Mouse (Mus musculus) brain, adult 2 months (tissue): ENCODE measurements around the gene Ttll6.
A peak's percentile ranks its signal among the peaks of the same experiment; 100 is the strongest.

ENCODE experiments used
- DNase-seq: peaks from one replicate; pipeline ENCODE4 v3.0.0; 2011; ENCODE audit warnings: low read depth, low spot score

Ttll6 gene

DNA sequence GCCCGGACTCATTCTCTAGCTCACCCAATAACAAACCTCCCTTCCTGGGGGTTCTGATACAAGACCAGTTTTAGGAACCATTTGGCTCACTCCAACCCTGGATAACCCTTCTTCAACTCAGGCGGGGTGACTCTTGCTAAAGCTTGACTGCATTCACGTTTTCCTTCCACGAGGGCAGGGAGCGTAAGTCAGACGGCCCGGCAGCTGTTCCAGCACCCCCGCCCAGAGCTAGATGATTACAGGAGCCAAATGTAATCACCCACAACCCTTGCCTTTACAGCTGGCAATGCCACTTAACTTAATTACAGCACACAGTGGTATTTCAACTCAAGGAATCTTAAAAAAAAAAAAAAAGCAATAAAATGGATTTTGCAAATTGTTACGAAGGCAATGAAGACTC is 34.5 kb downstream of the Ttll6 start:
- DNase-seq: no peak

DNA sequence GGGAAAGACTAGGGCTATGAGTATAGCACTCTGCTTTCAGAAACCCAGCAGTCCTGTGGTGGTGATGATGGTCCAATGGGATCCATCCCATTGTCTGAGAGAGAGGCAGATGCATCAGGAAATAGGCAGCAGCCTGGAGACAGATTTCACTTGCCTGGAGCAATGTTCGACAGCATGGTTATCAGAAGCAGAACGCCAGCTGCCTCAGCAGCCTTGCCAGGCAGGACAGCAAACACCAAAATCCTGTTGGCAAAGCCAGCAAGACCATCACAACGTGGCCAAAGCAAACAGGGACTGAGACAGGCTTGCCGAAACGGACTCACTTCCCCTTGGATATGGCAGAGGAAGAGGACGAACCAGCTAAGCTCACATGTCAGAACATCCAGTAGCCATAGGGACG is 35.4 kb downstream of the Ttll6 start:
- no peak for DNase-seq

DNA sequence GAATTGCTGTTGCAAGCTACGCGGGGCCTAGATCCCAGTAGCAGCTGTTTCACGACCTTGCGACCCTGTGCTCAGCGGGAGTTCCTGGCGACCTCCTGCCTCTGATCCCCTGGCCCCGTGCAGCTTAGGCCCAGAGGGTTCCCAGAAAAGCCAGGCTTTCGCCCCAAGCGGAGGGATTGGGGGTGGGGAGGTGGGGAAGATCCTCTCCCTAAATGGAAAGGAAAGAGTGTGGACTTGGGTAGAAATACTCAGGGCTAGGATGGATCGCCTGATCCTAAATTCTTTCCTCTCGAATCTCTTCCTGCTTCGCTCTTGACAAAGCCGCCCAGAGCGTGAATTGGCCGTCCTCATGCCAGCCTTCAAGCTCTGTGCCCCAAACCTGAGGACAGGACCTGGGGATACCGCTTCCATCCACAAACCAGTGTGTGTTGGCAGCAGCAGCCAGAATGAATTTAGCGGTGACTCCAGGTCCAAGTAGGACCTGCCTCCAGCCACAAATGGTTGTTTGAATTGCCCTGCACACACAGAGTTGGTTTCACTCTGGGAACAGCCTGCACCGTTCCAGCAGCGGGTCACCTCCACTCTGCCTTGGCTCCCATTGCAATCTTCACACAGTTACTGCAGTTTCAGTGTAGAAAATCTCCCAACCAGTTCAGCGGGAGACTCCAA is 37.3 kb downstream of the Ttll6 start:
- no peak for DNase-seq

DNA sequence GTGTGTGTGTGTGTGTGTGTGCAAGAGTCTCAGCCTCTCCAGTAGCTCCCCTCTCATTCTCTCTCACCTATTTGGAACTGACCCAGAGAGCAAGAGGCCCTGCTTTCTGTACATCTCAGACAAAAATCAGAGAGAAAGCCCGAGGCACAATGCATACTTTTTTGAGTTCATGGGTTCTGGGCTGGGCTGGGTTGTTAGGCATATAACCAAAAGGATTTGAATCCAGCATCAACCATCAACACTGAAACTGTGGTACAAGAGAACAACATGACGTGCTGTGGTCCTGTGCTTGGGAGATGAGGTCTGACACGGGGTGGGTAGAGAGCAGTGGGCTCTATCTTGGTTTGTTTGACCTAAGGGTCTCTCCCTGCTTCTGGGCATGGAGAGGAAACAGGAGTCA is 38.0 kb downstream of the Ttll6 start:
- DNase-seq: no peak

DNA sequence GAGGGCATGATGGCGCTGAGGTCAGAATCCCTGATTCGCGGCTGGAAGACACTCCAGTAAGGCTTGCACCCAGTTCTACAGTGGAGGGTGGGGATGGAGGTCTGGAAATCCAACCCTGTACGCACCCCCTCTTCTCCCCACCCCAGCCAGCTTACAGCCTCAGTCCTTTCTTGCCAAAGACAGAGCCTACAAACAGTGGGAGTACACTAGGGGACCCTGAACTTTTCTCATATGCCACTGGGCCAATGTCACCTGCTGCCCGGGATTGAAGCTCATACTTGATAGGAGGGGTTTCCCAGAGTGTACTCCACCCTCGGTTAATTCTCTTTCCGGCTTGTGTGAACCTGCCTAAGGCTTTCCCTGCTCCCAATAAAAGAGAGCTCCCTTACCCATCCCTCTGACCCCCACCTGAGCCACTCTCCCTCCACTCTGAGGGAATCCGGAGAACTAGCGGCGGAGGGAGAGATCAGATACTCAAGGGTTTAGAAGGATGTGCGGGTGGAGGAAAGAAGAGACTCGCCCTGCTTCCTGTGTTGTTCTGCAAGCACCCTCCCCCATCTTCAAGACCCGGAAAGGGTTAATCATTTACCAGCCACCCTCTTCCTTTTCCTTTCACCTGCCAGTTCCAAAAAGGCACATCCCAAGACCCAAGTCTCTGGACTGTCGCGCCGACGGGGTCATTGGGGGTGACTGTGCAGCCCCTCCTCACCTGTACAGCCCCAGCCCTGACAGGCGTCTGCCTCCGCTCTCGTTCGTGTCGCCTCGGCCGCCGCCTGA is 39.1 kb downstream of the Ttll6 start:
- no peak for DNase-seq

DNA sequence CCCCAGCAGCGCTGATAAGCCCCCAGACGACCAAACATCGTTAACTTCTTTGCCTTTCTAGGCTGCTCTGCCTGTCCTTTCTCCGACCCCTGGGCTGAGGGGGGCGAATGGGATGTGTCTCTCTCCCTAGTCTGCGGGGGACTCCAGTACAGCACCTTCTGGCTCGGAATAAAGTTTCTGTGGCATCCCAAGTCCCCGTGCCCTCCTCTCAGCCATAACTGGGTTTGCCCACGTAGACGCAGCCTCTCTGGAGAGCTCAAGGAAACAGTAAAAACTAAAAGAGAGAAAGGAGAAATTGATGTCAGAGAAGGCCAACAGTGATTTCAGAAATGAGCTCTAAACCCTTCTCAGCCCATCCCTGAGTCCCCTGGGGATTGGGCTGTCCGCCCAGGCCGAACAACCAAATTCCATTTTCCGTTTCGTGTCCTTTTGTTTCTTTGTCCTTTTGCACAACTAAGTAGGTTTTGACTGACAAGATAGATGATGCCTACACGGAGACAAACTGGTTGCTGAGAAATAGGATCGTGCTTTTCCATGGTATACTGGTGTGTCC is 39.8 kb downstream of the Ttll6 start:
- DNase-seq: no peak

DNA sequence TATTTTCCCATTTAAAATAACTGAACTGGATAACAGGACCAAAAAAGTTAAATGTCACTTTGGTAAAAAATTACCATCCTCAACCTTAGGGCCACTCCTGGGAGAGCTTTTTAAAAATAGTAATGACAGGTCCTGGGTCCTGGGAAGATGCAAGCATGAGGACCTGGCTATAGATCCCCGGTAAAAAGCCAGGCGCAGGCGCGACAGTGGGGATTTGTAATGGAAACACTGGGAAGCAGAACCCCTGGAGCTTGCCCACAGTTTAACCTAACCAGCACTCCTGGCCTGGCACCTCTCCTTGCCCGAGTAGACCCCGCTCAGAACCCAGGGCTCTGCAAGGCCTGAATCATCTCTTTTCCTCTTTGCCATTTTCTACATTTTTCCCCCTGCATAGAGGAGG is 41.3 kb downstream of the Ttll6 start:
- no peak for DNase-seq

DNA sequence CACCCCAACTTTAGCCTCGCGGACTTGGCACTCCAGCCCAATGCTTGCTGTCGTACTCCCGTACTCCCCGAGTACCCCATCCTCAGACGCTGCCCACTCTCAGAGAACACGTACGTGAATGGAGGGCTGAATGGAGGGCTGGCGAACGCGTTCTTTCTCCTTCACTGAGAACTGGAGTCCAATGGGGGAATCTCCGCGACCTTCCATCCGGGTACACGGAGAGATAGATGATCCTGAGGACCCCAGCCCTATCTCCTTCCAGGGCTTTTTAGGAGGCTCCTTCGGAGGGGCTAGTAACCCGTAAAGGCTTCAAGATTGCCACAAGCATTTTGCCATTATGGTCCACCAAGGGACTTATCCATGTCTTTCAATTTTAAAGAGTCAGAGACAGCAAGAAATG is 41.9 kb downstream of the Ttll6 start:
- DNase-seq: no peak

DNA sequence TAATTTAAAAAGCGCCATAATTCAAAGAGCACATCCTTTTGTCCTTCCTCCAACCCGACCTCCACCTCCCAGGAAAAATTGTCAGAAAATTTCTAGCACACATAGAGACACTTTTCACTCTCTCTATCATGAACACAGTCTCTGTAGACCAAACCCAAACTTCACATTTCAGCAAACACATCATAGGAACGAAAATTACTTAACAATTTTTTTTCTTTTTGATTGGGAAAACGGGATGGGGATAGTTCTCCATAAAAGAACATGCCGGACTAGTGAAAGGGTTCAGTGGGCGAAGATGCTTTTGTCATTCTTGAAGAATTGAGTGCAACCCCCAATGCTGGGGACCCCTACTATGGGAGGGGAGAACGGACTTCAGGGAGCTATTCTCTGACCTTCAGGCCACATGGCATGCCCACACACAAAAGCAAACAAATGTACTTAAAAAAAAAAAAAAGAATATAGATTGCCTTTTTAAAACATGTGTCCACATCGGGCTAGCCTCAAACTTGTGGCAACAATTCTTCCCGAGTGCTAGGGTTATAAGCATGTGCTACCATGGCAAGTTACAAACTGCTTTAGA is 42.5 kb downstream of the Ttll6 start:
- DNase-seq: no peak

DNA sequence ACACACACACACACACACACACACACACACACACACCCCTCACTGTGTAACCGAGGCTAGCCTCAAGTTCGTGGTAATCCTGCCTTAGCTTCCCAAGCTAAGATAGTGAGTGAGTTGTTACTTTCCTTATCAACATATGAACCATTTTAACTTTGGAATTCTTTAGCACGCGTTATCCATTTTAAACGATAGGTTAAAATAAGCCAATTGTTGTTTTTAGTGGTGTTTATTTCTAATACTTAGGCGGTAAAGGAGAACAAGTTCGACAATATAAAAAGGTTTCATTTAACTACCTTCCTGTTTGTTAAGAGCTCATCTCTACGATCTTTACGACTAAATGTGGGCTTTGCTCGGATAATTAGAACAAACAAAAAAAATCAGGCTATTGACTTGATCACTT is 43.3 kb downstream of the Ttll6 start:
- no peak for DNase-seq

DNA sequence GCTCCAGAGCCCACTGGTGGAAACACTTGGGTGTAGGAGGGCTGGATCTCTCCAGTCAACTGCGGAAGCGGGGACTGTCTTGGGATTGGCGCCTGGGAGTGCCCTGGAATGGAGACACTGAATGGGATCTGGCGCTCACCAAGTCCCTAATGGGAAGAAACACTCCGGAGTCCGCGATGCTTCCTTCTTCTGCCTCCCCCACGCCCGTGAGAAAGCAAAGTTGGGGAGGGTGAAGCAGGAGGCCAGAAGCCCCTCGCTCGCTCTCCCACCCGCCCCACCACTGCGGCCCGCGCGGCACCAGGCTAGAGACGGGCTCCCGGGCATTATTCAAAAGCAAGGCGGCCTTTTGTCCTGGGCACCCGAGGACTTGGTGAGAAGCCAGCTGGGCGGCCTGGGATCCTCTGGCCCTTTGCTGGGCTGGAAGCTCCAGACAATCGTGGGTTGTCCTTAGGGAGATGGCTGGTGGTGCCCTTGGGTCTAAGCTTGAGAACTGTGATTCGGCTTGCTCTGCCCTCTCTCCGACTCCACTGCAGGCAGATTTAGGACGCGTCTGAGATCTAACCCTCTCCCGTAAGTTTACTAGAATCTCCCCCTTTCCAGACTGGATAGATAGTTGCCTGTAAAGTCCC is 44.1 kb downstream of the Ttll6 start:
- DNase-seq: no peak

DNA sequence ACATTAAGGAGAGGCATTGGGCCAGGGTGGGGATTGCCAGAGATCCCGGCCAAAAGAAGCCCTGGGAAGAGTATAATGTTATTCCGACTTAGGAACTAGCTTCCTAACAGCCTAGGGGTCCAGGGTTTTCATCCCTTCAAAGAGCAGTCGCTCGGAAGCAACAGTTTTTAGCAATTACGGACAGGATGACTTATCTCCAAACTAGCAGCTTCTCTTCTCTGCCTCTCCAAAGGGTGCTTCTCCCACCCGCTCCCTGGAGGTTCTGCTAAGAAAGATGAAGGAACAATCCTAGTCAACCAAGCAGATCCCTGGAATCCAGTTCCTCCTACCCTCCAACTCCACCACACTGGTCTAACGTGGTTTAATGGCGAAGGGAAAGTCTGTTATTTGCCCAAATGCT is 44.8 kb downstream of the Ttll6 start:
- no peak for DNase-seq

DNA sequence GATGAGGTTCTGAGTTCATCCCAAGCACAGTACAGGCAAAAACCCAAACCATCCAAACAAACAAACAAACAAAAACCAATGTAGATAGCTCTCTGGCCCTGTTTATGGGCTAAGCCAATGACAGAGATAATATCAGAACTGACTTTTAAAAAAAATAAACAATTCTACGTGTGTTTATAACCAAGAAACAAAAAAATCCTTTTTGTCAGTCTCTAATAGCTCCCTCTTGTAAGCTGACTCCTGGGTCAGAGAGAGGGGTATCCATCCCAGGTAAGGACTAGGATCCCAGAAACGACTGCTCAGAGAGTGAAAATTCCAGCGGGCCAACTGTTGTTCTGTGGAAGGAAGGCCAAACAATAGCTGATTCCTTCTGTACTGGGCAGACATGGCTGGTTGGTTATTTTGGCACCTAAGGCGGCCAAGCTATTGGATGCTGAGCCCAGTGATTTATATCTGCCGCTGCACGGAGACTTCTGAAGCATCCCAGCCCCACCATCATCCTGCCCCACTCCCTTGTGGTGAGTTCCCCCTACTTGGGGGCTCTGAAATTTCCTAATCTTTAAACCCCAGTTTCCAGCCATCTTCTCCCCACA is 45.4 kb downstream of the Ttll6 start:
- no peak for DNase-seq

DNA sequence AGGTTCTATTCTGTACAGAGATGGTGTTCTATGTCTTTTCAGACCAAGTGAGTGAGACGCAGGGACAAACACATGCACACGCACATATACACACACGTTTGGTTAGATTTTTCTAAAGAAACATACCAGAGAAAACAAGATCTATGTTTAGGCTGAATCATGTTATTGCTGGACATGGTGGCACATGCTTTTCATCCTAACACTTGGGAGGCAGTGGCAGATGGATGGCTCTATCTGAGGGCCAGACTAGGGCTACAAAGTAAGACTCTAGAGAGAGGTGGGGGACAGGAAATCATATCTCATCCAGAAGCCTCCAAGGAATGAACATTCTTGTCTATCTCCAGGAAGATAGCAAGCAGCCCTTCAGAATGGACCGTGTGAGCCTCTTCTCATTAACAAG is 47.5 kb downstream of the Ttll6 start:
- no peak for DNase-seq

DNA sequence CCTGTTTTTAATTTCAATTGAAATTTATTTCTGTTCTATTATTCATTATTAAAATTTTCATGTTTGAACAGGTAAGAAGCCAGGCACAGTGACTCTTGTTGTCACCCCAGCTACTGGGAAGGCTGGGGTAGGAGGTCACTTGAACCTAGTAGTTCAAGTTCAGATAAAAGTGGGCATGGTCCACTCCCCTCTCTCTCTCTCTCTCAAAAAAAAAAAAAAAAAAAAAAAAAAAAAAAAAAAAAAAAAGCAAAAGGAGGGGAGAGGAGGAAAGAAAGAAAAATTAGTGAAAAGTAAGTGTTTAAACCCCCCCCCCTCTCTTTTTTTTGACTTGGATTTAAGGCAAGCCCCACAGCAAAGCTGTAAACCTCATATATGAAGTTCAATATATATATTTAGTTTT is 50.6 kb downstream of the Ttll6 start:
- DNase-seq: no peak

DNA sequence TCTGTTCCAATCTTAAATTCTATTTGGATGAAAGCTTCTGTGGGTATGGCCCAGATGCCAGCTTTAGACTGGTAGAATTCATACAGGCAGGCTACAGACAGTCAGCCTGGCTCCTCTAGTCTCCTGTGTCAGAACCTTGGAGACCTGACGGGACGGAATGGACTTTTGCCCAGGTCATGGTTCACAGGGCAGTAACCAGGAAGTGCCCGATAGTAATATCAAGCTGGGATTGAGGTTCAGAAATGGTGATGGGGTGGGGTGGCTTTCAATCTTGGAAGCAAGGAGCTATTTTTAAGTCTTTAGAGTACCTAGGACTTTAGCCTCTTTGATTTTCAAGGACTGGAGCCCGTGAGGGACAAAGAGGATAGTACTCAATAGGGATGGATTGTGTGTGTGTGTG is 53.7 kb downstream of the Ttll6 start:
- no peak for DNase-seq

DNA sequence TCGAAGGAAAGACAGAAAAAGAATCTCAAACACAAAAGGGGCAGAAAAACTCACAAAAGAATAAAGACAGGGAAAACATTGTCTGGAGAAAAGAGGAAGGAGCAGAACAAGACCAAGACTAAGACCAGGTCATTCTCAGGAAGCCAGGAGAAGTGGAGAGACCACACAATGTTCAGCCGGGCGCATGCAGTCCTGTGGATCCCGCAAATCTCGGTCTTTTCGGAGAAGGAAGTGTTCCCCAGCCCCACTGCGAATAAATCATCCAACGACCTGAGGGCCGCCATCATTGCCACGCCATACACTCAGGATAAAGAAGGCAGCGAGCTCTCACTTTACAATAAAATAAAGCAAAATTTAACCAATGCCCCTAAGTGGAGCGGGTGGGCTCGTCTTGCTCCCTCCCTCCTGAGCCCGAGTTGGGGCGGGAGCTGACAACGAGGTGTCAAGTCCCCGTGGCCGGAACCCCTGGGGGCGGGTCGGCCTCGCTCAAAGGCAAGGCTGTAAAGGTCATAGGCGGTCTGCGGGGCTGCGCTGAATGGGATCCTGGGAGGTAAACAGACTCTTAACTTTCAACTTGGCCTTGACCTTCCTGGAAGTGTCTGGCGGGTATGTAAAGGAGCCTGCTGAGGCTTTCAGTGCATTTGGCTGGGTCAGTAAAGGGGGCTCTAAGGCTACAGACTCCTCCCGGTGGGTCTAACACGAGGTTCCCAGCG is 56.4 kb downstream of the Ttll6 start:
- DNase-seq: no peak

DNA sequence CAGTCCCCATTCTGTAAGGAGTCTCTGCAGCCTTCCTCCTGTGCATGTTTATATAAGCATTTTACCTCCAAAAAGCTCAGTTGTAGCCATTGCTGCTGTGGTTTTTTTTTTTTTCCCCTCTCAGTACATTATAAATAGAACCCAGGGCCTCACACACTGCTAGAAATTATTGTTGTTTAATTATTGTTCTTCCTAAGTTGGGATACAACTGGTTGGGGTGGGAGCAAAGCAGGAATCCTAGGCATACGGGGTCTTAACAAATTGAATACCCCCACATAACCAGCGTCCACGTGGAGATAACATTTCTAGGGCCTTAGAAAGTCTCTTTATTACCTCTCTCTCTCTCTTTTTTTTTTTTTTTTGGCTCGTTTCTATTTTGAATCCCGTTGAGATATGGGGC is 57.5 kb downstream of the Ttll6 start:
- DNase-seq: no peak

DNA sequence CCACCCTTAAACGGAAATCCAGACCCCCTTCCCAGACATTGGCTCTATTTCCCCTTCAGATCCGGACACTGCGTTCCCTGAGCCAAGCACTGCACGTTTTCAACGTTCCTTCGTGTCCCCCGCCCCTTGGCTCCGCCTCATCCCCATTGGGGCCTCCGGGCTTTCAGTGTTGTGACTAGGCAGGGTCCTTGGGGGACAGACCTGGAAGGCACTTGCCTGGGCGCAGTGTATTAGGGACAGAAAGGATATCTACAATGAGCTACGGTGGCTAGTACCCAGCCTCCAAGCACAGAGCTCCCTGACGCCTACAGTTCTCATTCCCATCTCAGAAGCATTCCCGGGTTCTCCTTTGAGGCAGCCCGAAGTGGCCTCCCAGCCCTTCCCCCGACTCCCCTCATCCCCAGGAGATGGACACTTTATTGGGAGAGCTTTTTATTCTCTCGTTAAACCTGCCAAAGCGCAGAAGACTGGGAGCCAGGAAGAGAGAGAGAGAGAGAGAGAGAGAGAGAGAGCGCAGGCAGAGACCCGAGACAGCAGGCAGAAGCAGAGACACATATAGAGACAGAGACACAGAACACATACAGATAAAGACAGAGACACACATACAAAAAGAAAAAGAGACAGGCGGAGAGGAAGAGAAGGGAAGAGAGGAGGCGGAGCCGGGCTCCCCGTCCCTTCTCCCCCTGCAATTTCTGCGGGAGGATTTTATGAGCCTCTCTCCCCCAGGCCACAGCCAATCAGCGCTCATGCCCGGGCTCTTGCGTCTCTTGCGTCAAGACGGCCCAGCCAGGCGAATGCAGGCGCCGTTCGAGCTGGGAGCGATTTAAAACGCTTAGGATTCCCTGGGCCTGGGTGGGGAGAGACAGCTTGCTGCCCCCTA is 60.2 kb downstream of the Ttll6 start, which contains the start of gene Hoxb13:
Gene Hoxb13, plus strand, starts transcription at position 796 of the 880 bp plus-strand sequence.
- peak; percentile 29 for DNase-seq

DNA sequence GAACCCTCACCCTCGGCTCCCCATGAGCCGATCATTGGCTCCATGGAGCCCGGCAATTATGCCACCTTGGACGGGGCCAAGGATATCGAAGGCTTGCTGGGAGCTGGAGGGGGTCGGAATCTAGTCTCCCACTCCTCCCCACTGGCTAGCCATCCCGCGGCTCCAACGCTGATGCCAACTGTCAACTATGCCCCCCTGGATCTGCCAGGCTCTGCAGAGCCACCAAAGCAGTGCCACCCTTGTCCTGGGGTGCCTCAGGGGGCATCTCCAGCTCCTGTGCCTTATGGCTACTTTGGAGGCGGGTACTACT is 60.8 kb downstream of the Ttll6 start:
- DNase-seq: no peak
